Mouse (Mus musculus) midbrain, embryonic 10.5 days (tissue): ENCODE results near the gene Ccdc160. TPM values are rescaled to one million over a fixed set of nuclear protein-coding genes. Genes with fewer than 3 reads are reported as not detected.

Source experiments
- DNase-seq: peaks from one replicate; pipeline ENCODE4 v3.0.0-alpha.2; 2017; ENCODE audit warnings: low spot score
- H3K27ac ChIP-seq: fragments of 300-500 bp; sonication (generic); replicated peaks from 2 replicates; pipeline ENCODE4 v1.5.1; 2016; ENCODE audit warnings: mild to moderate bottlenecking
- H3K27me3 ChIP-seq: fragments of 300-500 bp; sonication (generic); 2 replicates; pipeline ENCODE4 v1.6.1; 2016; ENCODE audit warnings: low read depth, mild to moderate bottlenecking; ENCODE audit not compliant: poor library complexity, severe bottlenecking
- H3K36me3 ChIP-seq: fragments of 300-500 bp; sonication (generic); 2 replicates; pipeline ENCODE4 v1.6.1; 2016; ENCODE audit warnings: mild to moderate bottlenecking, moderate library complexity
- H3K4me1 ChIP-seq: fragments of 300-500 bp; sonication (generic); 2 replicates; pipeline ENCODE4 v1.6.1; 2016
- H3K4me3 ChIP-seq: fragments of 300-500 bp; sonication (generic); 2 replicates; pipeline ENCODE4 v1.5.1; 2016; ENCODE audit warnings: mild to moderate bottlenecking, moderate library complexity
- H3K9me3 ChIP-seq: fragments of 300-500 bp; sonication (generic); replicated peaks from 2 replicates; pipeline ENCODE4 v1.6.1; 2016; ENCODE audit warnings: mild to moderate bottlenecking
- WGBS: fragments of 180-500 bp; shearing (Covaris S2); methylation state at CpG from one replicate; pipeline ENCODE4 v1.1.7; 2016; 5-methylcytosine and 5-hydroxymethylcytosine counted together
- microRNA counts: library from miRNA; unstranded; fragments of <30 nt; microRNA quantifications from one replicate; lab custom pipeline; 2017
- microRNA-seq: library from miRNA; unstranded; fragments of <30 nt; microRNA quantifications from one replicate; pipeline ENCODE4, GENCODE M21; 2017
- polyA plus RNA-seq: library from polyadenylated mRNA; unstranded; fragments of >200 nt; fragmentation: Nextera tagmentation; extraction: Ambion mirVana; gene quantifications from 2 replicates; pipeline ENCODE4 v1.2.1, GENCODE M21; 2016

Gene Ccdc160
- polyA plus RNA-seq, 1 experiment from 2014 or later = 12.4 TPM

DNA sequence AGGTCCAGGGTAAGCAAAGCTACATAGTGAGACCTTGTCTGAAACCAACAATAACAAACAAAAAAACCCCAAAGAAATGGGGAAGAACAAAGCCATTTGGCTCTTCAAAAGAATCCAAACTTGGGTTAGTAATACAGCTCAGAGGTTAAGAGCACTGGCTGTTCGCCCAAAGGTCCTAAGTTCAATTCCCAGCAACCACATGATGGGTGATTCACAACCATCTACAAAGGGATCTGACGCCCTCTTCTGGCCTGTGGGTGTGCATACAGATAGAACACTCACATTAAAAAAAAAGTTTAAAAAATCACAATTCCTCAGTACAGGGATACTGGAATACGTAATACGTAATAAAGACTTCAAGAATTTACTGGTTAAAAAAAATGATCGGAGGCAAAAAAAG lies 13.3 kb upstream of the Ccdc160 start:
- WGBS = 81% methylated on average over 5 of the region's 5 CpGs
- Histone ChIP-seq H3K27me3 (no peaks in the 10 kb centered on the region), H3K27ac (no peak overlapping the region), H3K9me3 (no peaks in the 10 kb centered on the region), H3K36me3 (no peaks in the 10 kb centered on the region), H3K4me3 (no peak overlapping the region), H3K4me1 (no peaks in the 10 kb centered on the region)
- no peak for DNase-seq

DNA sequence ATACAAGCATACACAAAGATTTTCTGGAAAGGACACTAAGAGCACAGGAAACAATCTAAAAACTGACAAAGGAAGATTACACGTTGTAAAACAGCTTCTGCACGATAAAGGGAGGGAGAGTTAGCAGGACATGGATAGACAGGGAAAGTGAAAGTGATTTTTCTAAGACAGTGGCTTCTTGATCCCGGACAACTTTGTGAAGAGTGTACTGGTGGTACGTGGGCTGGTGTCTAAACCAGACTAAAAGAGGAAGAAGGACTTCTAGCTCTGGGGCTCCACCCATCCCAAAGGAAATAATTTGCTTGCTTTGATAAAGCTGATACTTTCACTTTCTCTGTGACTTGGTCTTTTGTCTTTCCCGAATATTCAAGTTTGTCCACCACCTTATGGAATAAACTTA lies 7.1 kb upstream of the Ccdc160 start:
- no peak for DNase-seq
- H3K4me1 ChIP-seq = no peaks in the 10 kb centered on the region
- H3K4me3 ChIP-seq = no peak overlapping the region
- H3K9me3 ChIP-seq = no peaks in the 10 kb centered on the region
- WGBS = 84% methylated on average over 5 of the region's 5 CpGs
- H3K36me3 ChIP-seq = no peaks in the 10 kb centered on the region
- no peaks in the 10 kb centered on the region for H3K27me3 ChIP-seq
- H3K27ac ChIP-seq = no peak overlapping the region

DNA sequence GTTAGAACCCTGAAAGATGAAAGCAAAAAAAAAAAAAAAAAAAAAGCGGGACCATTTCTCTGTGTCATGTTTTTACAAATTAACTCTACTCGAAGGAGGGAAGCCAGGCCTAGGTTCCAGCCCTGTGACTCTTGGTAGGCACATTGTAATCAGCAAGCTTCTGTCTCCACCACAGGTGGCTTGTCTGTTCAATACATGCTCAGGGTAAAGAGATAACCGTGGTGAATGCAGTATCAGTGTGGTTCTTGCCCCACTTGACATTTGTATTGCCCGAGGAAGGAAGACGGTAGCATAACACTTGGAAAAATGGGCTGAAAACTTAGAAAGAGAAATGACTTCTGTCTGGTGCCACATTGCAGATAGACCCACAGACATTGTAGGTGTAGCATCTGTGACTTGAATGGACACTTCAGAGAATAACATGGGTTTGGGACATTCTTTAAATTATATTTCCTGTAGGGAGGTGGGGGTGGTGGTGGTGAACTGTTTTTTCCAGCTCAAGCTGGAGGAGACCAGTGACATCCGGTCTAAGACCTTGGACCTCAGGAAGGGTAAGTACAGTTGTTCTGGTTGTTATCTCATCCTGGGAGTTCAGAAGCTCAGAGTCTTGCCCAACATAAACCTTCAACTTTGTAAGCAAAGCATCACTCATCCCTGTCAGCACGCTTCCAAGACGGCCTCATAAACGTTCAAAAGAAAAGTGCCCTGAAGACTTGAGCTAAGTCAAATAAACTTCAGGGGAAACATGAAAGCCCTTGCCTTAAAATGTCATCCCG lies 1.1 kb downstream of the Ccdc160 start:
- peaks cover 38% of the 10 kb centered on the region for H3K4me1 ChIP-seq
- H3K9me3 ChIP-seq = no peaks in the 10 kb centered on the region
- no peak for DNase-seq
- H3K4me3 ChIP-seq = peak overlapping the region; percentile 55
- no peaks in the 10 kb centered on the region for H3K27me3 ChIP-seq
- 44% methylated on average over 10 of the region's 10 CpGs for WGBS
- H3K36me3 ChIP-seq = no peaks in the 10 kb centered on the region
- H3K27ac ChIP-seq = peak overlapping the region; percentile 88

DNA sequence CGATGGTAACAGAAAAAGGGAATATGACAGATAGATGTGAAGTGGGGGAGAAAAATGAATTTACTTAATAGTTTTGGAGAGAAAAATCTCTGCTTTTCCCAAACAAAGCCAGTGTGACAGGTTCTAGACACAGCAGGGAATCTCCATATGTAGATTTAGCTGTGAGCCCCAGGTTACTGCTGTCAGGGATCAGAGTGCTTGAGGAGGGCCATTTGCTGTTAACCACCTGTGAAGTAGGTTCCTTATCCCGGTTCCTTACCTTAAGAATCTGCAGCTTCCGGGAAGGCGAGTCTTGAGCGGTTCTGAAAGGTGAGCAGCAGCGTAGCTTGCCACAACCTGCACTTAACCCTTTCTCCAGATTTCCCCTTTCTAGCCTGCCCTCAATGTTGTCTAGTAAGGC lies 1.9 kb downstream of the Ccdc160 start:
- H3K36me3 ChIP-seq = peaks cover under 1% of the 10 kb centered on the region; the same call in 1 of the 2 replicates
- peaks cover 39% of the 10 kb centered on the region for H3K4me1 ChIP-seq
- WGBS = 40% methylated on average over 6 of the region's 6 CpGs
- H3K9me3 ChIP-seq = no peaks in the 10 kb centered on the region
- H3K4me3 ChIP-seq = peak overlapping the region; percentile 55
- no peak for DNase-seq
- peak overlapping the region; percentile 88 for H3K27ac ChIP-seq
- no peaks in the 10 kb centered on the region for H3K27me3 ChIP-seq

DNA sequence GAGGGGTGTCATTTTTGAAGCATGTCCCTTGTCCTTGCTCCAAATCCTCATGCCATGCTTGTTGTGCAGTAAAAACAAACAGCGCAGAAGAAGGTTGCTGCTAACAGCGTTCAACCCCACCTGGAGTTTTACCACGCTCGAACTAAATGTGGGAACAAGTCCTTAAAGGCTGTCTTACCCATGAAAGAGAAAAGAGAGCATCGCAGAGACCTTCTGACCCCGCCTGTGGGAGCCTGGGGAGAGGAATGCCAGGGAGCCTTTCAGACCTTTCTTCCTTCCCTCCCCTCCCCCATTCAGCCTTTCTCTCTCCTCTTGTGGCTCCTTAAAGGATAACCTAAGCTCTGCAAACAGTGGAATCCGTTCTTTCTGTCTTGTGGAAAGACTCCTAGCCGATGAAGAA lies 4.8 kb downstream of the Ccdc160 start:
- Histone ChIP-seq H3K27me3 (no peaks in the 10 kb centered on the region), H3K4me3 (0 out of 2 replicates have a peak overlapping the region, but pooled peaks have one; percentile 9), H3K27ac (peak overlapping the region; percentile 76), H3K36me3 (peaks cover 21% of the 10 kb centered on the region), H3K4me1 (peaks cover 36% of the 10 kb centered on the region), H3K9me3 (no peaks in the 10 kb centered on the region)
- peak; percentile 44 for DNase-seq
- WGBS = 13% methylated on average over 8 of the region's 8 CpGs

DNA sequence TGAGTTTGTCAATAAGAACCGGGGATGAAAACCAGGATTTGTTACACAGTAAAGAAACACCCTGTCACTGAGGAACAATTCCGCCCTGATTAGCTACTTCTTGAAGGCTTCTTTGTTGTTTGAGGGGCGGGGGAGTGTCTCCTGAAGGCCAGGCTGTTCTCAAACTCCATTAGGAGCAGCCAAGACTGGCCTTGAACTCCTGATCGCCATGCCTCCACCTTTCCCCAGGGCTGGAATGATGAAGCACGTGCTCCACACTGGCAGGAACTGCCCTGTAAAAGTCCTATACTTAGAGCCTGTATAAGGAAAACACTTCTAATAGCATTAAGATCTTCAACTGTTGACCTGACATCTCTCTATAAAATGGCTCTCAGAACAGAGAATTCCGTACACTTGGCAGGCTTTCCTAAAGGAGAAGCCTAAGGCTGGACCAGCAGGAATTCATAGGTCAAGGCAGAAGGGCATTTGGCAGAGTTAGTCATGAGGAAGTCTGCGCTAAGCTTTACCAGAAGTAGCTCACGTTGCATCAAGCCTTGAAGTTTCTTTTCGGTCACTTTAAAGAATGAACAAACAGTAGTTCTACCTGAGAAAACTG lies 6.1 kb downstream of the Ccdc160 start:
- peaks cover 23% of the 10 kb centered on the region for H3K36me3 ChIP-seq
- no peaks in the 10 kb centered on the region for H3K9me3 ChIP-seq
- H3K4me3 ChIP-seq = no peak overlapping the region
- WGBS = 54% methylated on average over 9 of the region's 9 CpGs
- no peaks in the 10 kb centered on the region for H3K27me3 ChIP-seq
- no peak for DNase-seq
- H3K27ac ChIP-seq = peak overlapping the region; percentile 49; the same call in 1 of the 2 replicates
- peaks cover 31% of the 10 kb centered on the region for H3K4me1 ChIP-seq

DNA sequence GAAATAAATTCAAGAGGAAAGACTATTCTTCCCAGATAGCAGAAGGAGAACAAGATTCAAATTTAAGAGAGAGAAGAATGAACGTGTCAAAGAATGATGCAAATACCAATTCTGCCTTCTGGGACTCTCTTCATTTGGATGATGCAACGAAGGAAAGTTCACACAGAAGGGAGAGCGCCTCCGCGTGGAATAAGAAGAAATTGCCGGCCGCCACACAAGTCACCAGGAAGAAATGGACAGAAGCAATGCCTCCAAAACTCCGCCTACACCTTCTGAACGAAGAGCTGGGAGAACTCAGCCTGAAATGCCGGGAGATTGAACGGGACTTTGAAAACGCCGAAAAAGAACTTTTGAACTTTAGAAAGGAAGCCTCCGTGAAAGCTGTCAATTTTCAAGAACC lies 7.3 kb downstream of the Ccdc160 start:
- Histone ChIP-seq H3K4me3 (no peak overlapping the region), H3K27me3 (no peaks in the 10 kb centered on the region), H3K9me3 (no peaks in the 10 kb centered on the region), H3K4me1 (peaks cover 20% of the 10 kb centered on the region), H3K27ac (no peak overlapping the region), H3K36me3 (peaks cover 23% of the 10 kb centered on the region)
- WGBS = 69% methylated on average over 14 of the region's 14 CpGs
- DNase-seq = no peak

DNA sequence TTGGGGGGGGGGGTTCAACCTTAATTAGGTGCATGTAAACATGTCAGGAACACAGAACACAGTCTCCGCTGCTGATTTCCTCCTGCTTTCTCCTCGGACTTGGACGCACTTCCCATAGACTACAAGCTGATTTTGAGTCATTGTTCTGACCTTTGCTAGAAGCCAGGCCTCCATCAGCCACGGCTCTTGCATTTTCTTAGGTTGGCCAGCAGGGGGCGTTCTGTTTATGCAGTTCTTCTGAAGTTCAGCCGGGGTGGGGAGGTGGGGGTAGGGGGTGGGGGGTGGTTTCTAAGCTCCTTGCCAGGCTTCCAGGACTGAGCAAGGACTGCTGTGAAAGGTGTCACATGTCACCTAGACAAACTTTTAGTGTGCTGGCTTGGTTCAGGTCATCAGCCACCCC lies 8.6 kb downstream of the Ccdc160 start:
- no peaks in the 10 kb centered on the region for H3K27me3 ChIP-seq
- H3K9me3 ChIP-seq = no peaks in the 10 kb centered on the region
- 36% methylated on average over 6 of the region's 6 CpGs for WGBS
- no peak overlapping the region for H3K27ac ChIP-seq
- peaks cover 23% of the 10 kb centered on the region for H3K36me3 ChIP-seq
- peaks cover 20% of the 10 kb centered on the region for H3K4me1 ChIP-seq
- DNase-seq = peak; percentile 13
- no peak overlapping the region for H3K4me3 ChIP-seq

DNA sequence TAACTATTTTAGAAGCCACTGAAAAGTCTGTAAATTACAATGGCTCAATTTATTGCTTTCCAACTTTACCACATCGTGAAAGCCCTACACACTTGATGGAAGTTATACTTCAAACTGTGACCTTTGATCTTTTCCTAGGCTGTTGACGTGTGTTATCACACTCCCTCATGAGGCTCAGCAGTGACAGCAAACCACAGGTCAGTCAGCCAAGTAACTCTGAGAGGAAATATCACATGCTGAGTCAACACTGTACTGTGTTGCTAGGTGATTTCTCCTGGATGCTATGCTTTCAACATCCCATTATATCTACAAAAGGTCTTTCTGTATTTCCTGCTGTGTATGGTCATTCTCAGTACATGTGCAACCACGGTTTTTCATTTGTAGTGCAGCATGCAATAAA lies 28.3 kb downstream of the Ccdc160 start:
- WGBS = 77% methylated on average over 3 of the region's 3 CpGs
- no peaks in the 10 kb centered on the region for H3K4me1 ChIP-seq
- H3K4me3 ChIP-seq = no peak overlapping the region
- no peak overlapping the region for H3K27ac ChIP-seq
- H3K27me3 ChIP-seq = no peaks in the 10 kb centered on the region
- DNase-seq = no peak
- H3K9me3 ChIP-seq = no peaks in the 10 kb centered on the region
- no peaks in the 10 kb centered on the region for H3K36me3 ChIP-seq

MicroRNAs within 50 kb of the gene (microRNA counts, 519-probe panel; counts per million panel counts)
- microRNA mmu-miR-106a+mmu-miR-17 (lab: Ali Mortazavi, UCI) (11,478 counts per million, percentile 99 among the panel's probes with 10 or more counts), microRNA mmu-miR-18b (lab: Ali Mortazavi, UCI) (6,537 counts per million, percentile 62 among the panel's probes with 10 or more counts), microRNA mmu-miR-363 (lab: Ali Mortazavi, UCI) (6,196 counts per million, percentile 55 among the panel's probes with 10 or more counts)

Small RNA genes lying within 50 kb of the gene (microRNA-seq; reads per million reads assigned to microRNA genes)
- gene Mir106a = 15,816 reads per million, percentile 97 among the genes with 10 or more reads in this experiment
- 1,000 reads per million, percentile 76 among the genes with 10 or more reads in this experiment for gene Mir18b
- 39.2 reads per million, percentile 38 among the genes with 10 or more reads in this experiment for gene Mir19b-2
- gene Mir20b = 8,497 reads per million, percentile 93 among the genes with 10 or more reads in this experiment
- 10,303 reads per million, percentile 95 among the genes with 10 or more reads in this experiment for gene Mir363
- 2,392 reads per million, percentile 85 among the genes with 10 or more reads in this experiment for gene Mir92-2

Other genes with a start within 250 kb of the Ccdc160 start
- gene Gpc3, start 177.2 kb upstream of the Ccdc160 start, polyA plus RNA-seq = 213 and 245 TPM in 2 replicates
- 94.4 and 100 TPM in 2 replicates for gene Phf6, start 121.1 kb downstream of the Ccdc160 start, polyA plus RNA-seq
- gene Hprt, start 196.9 kb downstream of the Ccdc160 start, polyA plus RNA-seq = 78.0 and 100 TPM in 2 replicates